Mouse (Mus musculus): ENCODE measurements around the gene Baat.

GRCm38 (mm10) chr4:49546026-49546425, 39.7 kb upstream of the Baat start:
- TF ChIP-seq CTCF (IDR thresholded peaks at IDR 0.05; ENCODE audit: control insufficient read depth, insufficient read depth, insufficient read length) (no peak), MYOD1 (IDR thresholded peaks at IDR 0.05; ENCODE audit: control insufficient read depth, insufficient read length, low read depth) (no peak), USF1 (IDR thresholded peaks at IDR 0.05; ENCODE audit: low read depth) (no peak), MAX (IDR thresholded peaks at IDR 0.05) (no peak), CEBPB (IDR thresholded peaks at IDR 0.05; ENCODE audit: low read depth) (no peak), MYOG (IDR thresholded peaks at IDR 0.05; ENCODE audit: control insufficient read depth, extremely low read depth, insufficient read length) (no peak), FOSL1 (IDR thresholded peaks at IDR 0.05; ENCODE audit: insufficient read depth, low read length, poor library complexity, severe bottlenecking) (no peak)

Measured in C2C12 (cell line).